Mouse (Mus musculus) cerebellum, adult 8-10 months (tissue): ENCODE results near the gene Opa1.

ENCODE experiments used
- DNase-seq: peaks from one replicate; pipeline ENCODE4 v3.0.0; 2022

Opa1 gene

GRCm38 (mm10) chr16:29693791-29694419 is 114.8 kb downstream of the Opa1 start:
- no peak for DNase-seq

GRCm38 (mm10) chr16:29694420-29694959 is 115.4 kb downstream of the Opa1 start:
- DNase-seq: no peak
